Mouse (Mus musculus) spleen, adult 18-20 months (tissue): ENCODE measurements at regions not wholly inside any gene's neighbourhood (a gene's known extent, or its start where the extent isn't known, plus 50 kb on each side); places are given as distances from the start of the nearest gene placed in this dataset.
"Not testable (repeated sequence)": the region's sequence is repeated elsewhere in the genome, so short reads cannot be mapped to it uniquely, and the experiment has no call there.

Source experiments
- DNase-seq, 2 experiments: peaks; one replicate each; pipeline ENCODE4 v3.0.0; 2022; ENCODE audit warnings: mixed read lengths in 2 of 2

DNA sequence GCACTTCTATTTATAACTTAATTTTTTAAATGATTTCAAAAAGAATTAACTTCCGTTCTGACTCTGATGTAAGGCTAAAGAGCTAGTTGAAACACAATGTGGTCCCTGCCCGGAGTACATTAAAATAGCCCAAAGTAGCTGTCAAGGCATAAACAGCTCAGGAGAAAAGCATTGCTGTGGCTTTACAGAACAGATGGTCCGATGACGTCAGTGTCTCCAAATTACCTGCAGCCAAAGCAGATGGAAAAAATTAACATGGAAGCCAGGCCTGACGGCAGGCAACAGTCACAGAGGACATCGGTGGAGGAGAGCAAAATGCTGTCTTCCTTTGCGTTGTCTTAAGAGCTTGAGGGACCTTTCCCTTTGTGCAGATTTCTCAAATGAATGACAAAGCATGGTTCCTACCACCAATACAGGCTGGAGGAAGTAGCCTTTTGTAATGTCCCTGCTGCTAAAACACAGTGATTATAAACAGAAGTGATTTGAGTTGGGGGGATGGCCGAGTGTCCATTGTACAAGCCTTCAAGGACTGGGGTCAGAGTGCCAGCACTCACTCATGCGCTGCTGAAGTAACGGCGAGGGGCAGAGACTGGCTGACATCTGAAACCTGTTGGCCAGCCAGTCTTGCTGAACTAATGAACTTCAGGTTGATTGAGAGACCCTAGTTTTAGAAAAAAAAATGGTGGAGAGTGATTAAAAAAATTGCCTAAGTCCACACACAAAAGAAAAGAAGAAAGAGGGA, 101.8 kb upstream of the Plcl2 start:
- DNase-seq: no peak

DNA sequence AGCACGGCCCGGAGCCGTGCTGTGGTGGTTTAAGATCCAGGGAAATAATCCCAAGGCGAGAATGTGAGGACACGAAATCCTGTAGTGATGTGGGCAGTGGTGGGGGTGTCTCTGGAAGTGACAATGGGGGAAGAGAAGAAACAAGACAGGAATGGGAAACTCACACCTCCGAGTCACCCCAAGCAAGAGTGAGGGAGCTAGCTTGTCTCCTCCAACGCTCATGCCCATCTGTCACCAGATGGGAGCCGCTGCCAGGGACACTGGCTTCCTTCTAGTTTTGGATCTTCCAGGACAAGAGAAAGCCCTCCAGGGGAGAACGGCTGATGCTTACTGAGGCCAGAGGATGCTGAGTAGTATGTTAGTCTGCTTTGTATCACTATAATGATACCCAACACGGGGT, 100.6 kb upstream of the Plcl2 start:
- DNase-seq: no peak

DNA sequence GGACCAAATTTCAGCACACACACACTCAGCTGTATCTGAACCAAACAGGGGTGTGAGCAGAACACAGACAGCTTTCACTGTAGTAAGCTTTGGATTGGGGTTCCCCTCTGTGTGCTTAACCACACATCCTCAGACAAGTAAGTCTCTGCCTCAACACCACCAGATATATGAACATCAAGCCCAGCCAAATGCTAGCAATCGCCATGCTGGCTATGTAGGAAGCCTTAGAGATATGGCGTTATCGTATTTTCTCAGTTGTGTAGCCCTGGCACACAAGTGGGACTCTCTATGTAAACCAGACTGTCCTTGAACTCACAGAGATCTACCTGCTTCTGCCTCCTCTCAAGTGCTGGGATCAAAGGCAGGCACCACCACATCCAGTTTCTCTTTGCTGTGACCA, 99.9 kb upstream of the Plcl2 start:
- no peak for DNase-seq

DNA sequence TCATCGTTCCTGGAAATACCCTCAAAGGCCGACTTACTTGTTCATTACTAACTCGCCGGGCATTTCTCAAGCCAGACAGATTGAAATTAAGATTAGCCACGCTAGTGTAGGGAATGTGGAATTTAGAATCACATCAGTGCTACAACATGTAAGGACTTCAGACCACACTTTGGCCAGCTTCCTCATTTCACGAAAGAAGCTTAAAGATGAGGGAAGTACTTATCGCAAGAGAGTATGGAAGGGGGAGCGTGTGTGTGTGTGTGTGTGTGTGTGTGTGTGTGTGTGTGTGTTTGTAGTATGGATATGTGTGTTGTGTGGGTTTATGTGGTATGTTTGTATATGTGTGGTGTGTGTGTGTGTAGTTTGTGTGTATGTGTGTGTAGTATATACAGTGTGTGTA, 99.3 kb upstream of the Plcl2 start:
- no peak for DNase-seq

DNA sequence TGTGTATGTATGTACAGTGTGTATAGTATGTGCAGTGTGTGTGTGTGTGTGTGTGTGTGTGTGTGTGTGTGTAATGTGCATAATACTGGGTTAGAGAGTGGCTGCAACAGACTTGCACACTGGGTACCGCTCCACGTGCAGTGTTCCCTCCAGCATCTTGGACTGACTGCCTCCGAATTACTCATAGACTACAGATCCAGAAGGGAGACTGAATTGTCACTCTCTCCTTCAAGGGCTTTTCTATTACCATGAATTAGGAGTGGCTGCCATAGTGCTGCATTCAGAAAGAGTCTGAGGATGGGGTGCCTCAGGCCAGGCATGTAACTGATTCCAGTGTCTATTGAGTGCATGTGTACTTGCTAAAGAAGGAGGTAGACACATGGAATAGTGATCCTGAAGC, 98.9 kb upstream of the Plcl2 start:
- no peak for DNase-seq

DNA sequence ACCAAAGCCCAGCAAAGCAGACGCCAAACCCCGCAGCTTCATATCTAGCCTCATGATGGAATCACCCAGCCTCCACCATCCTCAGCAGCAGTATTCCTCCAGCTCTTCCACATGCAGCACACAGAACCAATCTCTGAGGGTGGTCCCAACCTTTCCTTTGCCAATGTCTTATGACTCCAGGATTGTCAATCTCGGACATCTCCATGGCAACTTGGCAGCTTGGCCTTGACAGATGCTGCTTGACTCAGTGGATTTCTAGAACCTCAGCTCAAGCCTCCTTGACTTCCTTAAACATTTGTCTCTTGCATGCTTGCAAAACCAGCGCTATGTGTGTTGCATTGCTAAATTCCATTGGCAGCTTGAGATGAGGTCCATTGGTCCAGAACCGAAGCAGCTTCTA, 96.8 kb upstream of the Plcl2 start:
- DNase-seq: no peak

DNA sequence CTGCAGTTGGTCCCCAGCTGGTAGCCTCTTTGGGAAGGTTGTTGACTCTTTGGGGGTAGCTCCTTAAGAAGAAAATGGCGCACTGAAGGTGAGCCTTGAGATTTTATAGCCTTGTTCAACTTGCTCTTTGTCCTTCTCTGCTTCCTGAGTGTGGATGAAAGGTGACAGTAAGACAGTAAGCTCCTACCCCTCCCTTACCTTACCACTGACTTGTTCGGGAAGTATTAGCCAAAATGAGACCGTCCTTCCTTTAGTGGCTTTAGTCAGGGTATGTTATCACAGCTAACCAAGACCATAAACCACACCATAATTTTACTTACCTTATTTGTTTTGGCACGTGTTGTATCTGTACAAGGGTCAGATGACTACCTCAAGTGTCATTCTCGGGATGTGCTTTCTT, 95.3 kb upstream of the Plcl2 start:
- no peak for DNase-seq

DNA sequence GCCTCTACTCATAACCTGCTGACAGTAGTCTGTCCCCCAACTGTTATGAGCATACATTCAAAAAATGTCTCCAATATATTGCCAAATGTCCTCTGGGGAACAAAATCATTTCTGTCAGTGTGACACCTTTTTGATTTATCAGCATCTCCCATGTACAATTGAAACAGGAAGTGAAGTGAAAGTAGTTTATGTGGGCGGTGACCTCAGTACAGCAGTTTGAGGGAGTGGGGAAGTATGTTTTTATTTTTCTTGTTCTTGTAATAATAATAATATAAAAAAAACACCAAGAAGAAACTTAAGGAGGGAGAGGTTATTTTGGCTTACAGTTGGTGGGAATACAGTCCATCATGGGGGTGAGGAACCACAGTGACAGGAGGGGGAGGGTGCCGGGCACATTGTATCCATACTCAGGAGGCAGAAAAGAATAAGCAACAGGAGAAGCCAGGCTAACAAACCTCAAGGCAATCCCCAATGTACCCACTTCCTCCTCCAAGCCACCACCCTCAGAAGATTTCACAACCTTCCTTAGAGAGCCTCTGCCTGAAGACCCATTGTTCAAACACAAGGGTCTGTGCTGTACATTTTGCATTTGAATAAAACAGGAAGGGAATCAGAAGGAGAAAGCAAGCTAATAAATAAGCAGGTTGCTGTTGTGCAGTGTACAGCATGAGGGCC, 93.7 kb upstream of the Plcl2 start:
- DNase-seq: peak in 1 of 2 experiments; percentile 11

DNA sequence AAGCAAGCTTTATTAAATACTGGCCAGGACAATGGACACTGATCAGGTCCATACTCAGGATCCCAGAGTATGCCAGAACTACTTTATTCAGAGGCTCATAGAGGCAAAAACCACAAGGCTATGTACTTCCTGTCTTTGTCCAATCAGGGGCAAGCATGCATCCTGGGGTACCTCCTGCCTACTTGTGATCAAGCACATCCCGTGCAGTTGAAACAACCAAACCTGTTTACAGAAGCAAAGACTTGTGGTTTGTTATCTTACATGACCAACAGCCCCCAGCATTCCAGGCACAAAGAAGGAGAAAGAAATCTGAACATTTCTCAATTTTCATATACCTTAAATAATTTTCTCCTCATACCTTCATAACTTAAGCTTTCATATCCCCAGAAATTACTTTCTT, 93.1 kb upstream of the Plcl2 start:
- DNase-seq: no peak

DNA sequence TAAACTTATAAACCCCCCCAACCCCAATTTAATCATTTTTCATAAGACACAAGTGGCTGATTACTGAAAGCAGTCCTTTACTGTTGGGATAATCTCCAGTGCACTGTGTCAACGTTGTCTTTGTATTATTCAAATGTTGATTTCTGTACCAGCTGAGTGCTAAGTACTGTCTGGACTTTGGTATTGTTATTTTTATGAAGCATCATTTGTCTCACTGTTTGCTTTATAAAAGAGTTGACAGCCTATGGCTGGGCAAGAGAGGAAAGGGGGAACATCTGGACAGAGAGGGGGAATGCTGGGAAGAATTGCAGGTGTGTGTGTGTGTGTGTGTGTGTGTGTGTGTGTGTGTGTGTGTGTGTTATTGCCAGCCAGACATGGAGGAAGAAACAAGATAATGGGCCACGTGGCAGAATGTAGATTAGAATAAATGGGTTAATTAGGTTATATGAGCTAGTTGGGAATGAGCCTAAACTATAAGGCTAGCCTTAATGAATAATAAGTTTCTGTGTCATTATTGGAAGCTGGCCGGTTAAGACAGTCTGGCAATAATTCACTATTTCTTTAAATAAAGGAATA, 92.6 kb upstream of the Plcl2 start:
- DNase-seq: no peak

DNA sequence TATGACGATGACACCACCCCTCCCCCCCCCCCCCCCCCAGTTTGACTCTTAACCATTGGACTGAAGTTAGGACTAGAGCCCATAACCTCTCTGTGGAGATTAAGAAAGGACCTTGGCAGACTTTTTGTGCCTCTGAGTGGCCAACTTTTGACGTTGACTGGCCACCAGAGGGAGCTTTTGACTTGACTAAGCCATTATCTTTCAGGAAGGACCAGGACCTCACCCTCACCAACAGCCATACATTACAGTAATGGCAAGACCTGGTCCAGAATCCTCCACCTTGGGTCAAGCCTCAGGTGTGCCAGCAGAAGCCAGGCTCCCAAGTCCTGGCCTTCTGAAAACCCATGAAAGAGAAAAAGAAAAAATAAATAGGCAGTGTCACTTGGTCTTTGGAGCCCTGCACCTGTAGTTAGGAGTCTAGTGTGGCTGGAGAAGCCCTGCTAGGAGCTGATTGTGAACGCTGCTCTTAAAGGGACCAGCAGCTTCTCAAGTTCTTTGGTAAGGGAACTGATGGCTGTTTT, 90.3 kb upstream of the Plcl2 start:
- peak in 1 of 2 experiments; percentile 41 for DNase-seq

DNA sequence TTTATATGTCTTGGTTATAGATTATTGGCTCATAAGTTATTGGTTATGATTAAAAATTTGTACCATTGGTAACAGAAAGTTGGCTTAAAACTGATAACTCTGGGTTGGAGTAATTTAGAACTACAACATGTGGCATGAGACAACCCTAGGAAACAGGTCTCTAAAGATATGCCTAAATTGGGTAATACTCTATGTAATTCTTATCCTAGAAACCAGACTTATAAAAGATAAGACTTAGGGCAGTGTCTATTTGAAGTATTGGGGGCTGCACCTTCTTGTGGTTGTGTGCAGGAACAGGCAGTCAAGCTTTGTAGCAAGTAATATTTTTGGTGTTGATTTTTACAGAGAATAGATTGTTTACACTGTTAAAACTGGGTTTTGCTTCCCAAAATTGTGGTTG, 89.7 kb upstream of the Plcl2 start:
- DNase-seq: not testable (repeated sequence)

DNA sequence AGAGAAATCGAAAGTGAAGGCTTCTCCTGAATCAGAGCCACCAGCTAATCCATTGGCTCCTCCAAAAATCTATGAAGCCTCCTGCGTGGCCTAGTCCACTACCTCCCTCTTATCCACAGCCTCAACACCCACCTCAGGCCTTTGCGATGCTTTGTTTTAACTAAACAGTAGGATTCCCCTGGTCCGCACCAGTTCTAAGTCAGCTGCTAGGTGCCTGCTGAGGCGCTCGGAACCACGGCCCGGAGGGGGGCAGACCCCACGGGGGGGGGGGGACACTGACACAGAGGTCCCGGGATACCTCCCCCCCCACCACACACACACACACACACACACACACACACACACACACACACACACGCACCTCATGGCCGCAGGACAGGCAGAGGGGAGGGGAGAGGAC, 89.2 kb upstream of the Plcl2 start:
- no peak for DNase-seq

DNA sequence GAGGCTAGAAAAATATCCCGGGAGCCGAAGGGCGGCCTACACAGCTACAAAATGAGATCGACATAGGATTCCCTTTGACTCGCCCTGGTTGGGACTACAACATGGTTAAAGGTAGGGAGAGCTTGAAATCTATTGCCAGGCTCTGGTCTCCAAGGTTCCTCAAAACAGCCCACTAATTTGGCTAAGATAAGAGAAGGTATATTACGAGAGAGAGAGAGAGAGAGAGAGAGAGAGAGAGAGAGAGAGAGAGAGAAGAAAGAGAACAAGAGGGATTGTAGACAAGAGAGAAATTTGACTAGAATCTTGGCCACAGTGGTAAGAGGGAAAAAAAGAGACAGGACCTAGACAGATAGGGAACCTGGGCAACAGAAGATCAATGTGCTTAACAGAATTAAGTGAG, 88.5 kb upstream of the Plcl2 start:
- DNase-seq: no peak

DNA sequence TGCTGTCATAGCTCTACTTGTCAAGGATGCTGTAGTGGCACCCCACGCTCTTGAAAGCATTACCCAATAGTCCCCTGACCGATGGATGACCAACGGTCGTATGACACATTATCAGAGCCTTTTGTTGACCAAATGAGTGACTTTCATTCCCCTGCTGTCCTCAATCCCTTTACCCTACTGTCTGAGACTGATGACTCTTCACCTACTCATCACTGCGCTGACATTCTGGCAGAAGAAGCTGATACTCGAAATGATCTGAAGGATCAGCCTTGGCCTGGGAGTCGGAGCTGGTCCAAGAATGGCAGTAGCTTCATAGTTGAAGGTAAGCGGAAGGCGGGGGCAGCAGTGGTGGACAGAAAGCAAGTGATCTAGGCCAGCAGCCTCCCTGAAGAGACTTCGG, 87.7 kb upstream of the Plcl2 start:
- no peak for DNase-seq

DNA sequence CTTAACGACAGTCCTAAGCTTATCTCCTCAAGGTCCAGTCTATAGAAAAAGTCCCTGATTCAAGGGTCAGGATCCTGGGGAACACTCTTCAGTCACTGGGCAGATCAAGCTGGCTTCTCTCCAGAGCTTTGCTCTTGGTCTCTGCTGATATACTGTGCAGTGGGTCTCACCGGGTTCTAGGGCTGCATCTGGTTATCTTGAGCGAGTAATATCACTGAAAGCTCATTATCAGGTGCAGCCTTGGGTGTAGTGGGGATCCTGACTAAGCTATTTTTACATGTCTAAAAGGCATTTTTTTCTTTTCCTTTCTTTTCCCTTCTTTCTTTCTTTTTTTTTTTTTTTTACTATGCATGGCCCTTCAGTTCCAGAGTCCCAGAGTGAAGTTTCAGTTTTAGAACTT, 84.1 kb upstream of the Plcl2 start:
- DNase-seq: no peak

DNA sequence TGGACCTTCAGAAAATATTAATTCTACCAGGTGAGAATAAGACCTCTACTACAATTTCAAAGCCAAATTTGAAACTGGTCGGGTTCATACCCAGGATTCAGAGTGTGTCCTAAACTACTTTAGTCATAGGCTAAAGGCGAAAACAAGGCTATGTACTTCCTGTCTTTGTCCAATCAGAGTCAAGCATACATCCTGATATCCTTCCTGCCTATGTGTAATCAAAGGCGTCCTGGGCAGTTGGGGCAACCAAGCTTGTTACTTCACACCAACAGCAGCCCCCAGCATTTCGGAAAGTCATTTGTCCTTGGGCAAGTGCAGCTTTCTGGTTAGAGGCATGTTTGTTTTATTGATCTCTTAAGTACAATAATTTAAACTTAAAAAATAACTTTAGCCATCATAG, 83.7 kb upstream of the Plcl2 start:
- DNase-seq: no peak

DNA sequence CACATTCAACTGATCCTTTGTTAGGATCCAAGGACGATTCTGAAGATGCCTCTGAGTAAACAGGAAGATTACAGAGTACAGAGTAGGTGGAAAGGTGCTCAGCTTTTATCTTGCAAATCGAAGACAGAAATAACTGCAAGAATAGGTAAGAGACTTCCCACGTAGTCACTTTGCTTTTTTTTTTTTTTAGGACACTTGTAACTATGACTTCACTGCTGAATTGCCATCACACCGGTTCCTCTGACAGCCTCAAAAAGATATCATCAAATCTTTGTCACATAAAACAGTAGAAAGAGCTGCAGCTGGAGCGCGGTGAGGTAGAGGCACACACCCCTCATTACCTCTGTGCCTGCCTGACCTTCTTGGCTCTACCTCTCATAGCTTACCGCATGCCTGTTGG, 83.1 kb upstream of the Plcl2 start:
- DNase-seq: no peak

DNA sequence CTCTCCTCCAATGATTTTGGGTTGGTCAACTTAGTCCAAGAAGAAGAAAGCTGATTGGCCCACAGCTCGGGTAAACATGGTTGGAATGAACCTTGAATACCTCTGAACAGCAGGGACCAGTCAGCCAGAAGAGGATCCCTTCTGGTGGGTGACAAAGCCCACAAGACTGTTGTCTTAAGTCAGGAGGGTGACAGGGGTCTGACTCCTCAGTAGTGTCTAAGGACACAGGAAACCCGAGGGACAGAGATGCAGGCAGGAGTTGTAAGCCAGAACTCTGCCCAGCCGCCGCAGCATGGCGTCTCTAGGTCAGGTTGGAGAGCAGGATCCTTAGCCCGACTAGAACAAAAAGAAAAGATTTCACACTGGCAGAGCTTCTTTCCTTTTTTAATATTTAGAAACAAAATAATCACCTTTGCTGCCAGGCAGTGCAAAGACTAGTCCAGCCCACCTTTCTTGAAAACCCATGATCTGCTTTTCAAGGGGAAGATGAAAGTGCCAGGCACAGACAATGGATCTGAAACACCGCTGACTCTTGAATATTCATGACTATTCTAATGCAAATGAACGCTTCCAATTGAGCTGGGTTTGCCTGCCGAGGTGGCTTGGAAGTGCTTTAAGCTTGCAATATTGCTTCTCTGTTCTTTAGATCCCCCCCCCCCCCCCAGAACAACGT, 81.7 kb upstream of the Plcl2 start:
- DNase-seq: no peak

DNA sequence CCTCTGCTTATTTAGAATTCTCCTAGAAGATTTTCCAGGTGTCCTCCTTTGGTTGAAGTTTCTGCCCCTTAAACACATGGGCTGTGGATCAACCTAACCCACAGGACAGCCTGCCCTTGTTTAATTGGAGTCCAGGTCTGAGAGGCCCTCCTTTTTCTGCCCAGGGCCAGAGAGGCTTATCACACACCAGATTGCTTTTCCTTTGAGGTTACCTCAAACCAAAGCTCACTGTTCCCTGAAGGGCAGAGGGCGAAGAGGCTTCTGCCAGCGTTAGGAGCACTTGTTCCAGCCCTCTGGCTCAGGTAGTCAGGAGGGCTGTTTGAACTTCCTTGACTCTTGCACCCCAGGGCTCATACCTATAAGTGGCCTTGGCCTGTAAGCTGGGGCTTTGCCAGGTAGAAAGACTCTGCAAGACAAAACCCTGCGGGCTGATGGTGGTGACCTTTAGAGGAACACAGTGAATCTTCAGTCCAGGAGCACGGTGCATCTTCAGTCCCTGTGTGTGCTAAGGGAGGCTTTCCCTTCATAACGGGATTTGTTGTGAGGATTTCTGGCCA, 81.1 kb upstream of the Plcl2 start:
- DNase-seq: no peak

DNA sequence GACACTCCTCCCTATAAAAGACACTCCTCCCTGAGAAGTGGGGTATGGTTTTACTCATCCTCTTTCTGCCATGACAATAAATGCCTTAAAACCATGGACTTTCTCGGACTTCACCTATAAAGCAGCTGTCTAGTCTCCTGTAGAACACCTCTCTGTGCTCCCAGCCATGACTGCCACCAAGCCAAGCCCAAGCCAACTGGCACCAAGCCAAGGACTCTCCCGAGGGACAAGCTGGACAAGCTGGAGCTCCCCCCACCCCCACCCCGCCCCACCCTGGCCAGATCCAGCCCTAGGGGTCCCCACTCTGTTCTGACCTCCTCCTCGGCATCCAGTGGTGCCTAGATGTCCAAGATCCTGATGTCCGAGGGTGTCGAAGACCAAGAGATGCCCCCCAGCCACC, 76.6 kb upstream of the Plcl2 start:
- no peak for DNase-seq

DNA sequence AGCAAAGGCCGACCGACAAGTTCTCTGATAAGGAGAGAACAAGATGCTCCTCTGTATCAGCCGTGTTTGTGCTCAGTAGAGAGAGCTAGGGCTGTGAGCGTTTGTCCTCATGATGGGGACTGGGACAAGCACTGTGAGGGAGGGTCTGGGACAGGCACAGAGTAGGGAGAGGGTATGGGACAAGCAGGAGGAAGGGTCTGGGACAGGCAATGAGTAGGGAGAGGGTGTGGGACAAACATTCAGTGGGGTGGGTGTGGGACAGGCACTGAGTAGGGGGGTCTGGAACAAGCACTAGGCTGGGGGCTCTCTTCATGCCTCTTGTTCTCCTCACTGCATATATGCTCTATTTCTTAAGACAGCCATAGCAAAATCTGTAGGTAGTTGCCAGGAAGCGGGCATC, 70.2 kb upstream of the Plcl2 start:
- no peak for DNase-seq

DNA sequence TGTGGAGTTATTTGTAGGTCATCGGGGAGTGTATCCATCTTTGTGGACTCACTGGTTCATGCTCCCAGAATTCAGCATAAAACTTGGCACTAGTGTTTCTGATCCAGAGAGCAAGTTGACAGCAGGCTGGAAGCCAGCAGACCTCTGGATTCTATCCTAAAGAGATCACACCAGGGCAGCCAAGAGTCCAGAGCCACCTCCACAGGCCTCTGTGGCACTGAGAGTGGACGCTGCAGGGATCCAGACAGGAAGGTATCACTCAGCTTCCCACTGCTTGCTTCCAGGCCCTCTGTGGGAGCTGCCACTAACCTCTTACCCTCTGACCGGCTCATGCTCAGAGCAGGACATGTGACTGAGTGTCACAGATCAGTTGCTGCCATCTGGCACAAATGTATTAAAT, 69.8 kb upstream of the Plcl2 start:
- DNase-seq: no peak
